ENCODE assay signal across 23 mouse cellular contexts in genomic region chr15:69526441-69527094, GRCm38 (mm10).
DNase-seq lines count a peak whose midpoint lies in the region; ATAC-seq lines count a peak whose summit lies in the region.
"Had no signal": no experiment of that assay in that cellular context is flagged by ENCODE, and none has a peak within 500 bp of the region (broad histone marks: within the 10 kb centered on the region; RNA-seq: fewer than 3 reads in every experiment).

No protein-coding gene starts in this region.

- peak; percentile 6 to 16 for DNase-seq in cerebellum, postnatal 10 days
- DNase-seq in cerebellum, postnatal 4 days (ENCODE audit: low spot score in 2 of 2), result no peak
- DNase-seq in midbrain, embryonic 14.5 days, result peak; percentile 15
- DNase-seq in thymus, postnatal 14 days, result no peak
- DNase-seq: adrenal gland, postnatal 14 days; cerebellum, adult 9-11 months; gastrocnemius, adult 2 months; heart, postnatal 10 days; kidney, adult 11 months; kidney, postnatal 4 days; lung, adult 18-20 months; lung, postnatal 10 days; thymus, postnatal 36 days had no signal

- H3K4me1 ChIP-seq in midbrain, embryonic 14.5 days (ENCODE audit: control insufficient read depth, insufficient read depth, low read length), result no peaks in the 10 kb centered on the region
- peaks cover 2% of the 10 kb centered on the region; the same call in 1 of the 2 replicates for H3K4me1 ChIP-seq in midbrain, embryonic 15.5 days
- H3K4me1 ChIP-seq in forebrain, embryonic 16.5 days (replicated peaks; ENCODE audit: control insufficient read depth, insufficient read depth, low read length), result no peaks in the 10 kb centered on the region
- H3K4me1 ChIP-seq: heart, embryonic 12.5 days; hindbrain, embryonic 10.5 days; kidney, embryonic 15.5 days; limb, embryonic 13.5 days; liver, embryonic 12.5 days; neural tube, embryonic 12.5 days had no signal

- no peaks in the 10 kb centered on the region for H3K36me3 ChIP-seq in midbrain, embryonic 14.5 days (ENCODE audit: control insufficient read depth, insufficient read depth, low read length)
- H3K36me3 ChIP-seq in midbrain, embryonic 15.5 days (replicated peaks), result no peaks in the 10 kb centered on the region
- H3K36me3 ChIP-seq in forebrain, embryonic 16.5 days (ENCODE audit: control insufficient read depth, insufficient read depth), result no peaks in the 10 kb centered on the region
- H3K36me3 ChIP-seq: heart, embryonic 12.5 days; hindbrain, embryonic 10.5 days; kidney, embryonic 15.5 days; limb, embryonic 13.5 days; liver, embryonic 12.5 days; neural tube, embryonic 12.5 days had no signal

- H3K4me2 ChIP-seq in midbrain, embryonic 14.5 days (ENCODE audit: low read length), result no peak overlapping the region
- no peak overlapping the region for H3K4me2 ChIP-seq in midbrain, embryonic 15.5 days
- H3K4me2 ChIP-seq in forebrain, embryonic 16.5 days (ENCODE audit: low read length), result no peak overlapping the region
- H3K4me2 ChIP-seq: heart, embryonic 12.5 days; kidney, embryonic 15.5 days; limb, embryonic 13.5 days; liver, embryonic 12.5 days; midbrain, embryonic 11.5 days; neural tube, embryonic 12.5 days had no signal

- no peaks in the 10 kb centered on the region for H3K27me3 ChIP-seq in midbrain, embryonic 14.5 days (ENCODE audit: control insufficient read depth, insufficient read depth, low read length)
- no peaks in the 10 kb centered on the region for H3K27me3 ChIP-seq in midbrain, embryonic 15.5 days (replicated peaks)
- H3K27me3 ChIP-seq in forebrain, embryonic 16.5 days (replicated peaks; ENCODE audit: control insufficient read depth, insufficient read depth, low read length), result no peaks in the 10 kb centered on the region
- H3K27me3 ChIP-seq: heart, embryonic 12.5 days; kidney, embryonic 15.5 days; limb, embryonic 13.5 days; liver, embryonic 12.5 days; neural tube, embryonic 12.5 days had no signal

- no peaks in the 10 kb centered on the region for H3K9me3 ChIP-seq in midbrain, embryonic 14.5 days (ENCODE audit: control insufficient read depth, low read length)
- no peaks in the 10 kb centered on the region for H3K9me3 ChIP-seq in midbrain, embryonic 15.5 days
- H3K9me3 ChIP-seq in forebrain, embryonic 16.5 days (ENCODE audit: control insufficient read depth, low read length), result no peaks in the 10 kb centered on the region
- H3K9me3 ChIP-seq: heart, embryonic 12.5 days; hindbrain, embryonic 10.5 days; kidney, embryonic 15.5 days; limb, embryonic 13.5 days; liver, embryonic 12.5 days; neural tube, embryonic 12.5 days had no signal

- no peak overlapping the region for H3K27ac ChIP-seq in midbrain, embryonic 14.5 days (replicated peaks; ENCODE audit: low read depth, low read length)
- no peak overlapping the region for H3K27ac ChIP-seq in midbrain, embryonic 15.5 days
- H3K27ac ChIP-seq in forebrain, embryonic 16.5 days (ENCODE audit: low read length), result no peak overlapping the region
- H3K27ac ChIP-seq: gastrocnemius, adult 2 months; hindbrain, embryonic 10.5 days; kidney, embryonic 15.5 days; limb, embryonic 13.5 days; liver, embryonic 12.5 days; neural tube, embryonic 12.5 days had no signal

- WGBS in midbrain, embryonic 14.5 days, result 55% methylated on average over 6 of the region's 6 CpGs
- 51% methylated on average over 6 of the region's 6 CpGs for WGBS in midbrain, embryonic 15.5 days
- WGBS in forebrain, embryonic 16.5 days, result 18% methylated on average over 6 of the region's 6 CpGs

- H3K4me3 ChIP-seq in midbrain, embryonic 14.5 days (replicated peaks; ENCODE audit: low read depth, low read length), result no peak overlapping the region
- H3K4me3 ChIP-seq in midbrain, embryonic 15.5 days, result no peak overlapping the region
- no peak overlapping the region for H3K4me3 ChIP-seq in forebrain, embryonic 16.5 days (replicated peaks; ENCODE audit: low read length)
- H3K4me3 ChIP-seq: gastrocnemius, adult 2 months; heart, embryonic 12.5 days; hindbrain, embryonic 10.5 days; kidney, embryonic 15.5 days; limb, embryonic 13.5 days; liver, embryonic 12.5 days; neural tube, embryonic 12.5 days had no signal

- ATAC-seq in midbrain, embryonic 14.5 days (ENCODE audit: low FRiP score, low TSS enrichment), result no peak
- ATAC-seq in midbrain, embryonic 15.5 days (replicated peaks), result no peak
- peak; percentile 83 for ATAC-seq in forebrain, embryonic 16.5 days
- no peak for ATAC-seq in frontal cortex, adult (ENCODE audit: low TSS enrichment)
- ATAC-seq: liver, embryonic 12.5 days had no signal

- H3K9ac ChIP-seq in midbrain, embryonic 14.5 days (replicated peaks; ENCODE audit: low read length), result no peak overlapping the region
- H3K9ac ChIP-seq in midbrain, embryonic 15.5 days, result no peak overlapping the region
- H3K9ac ChIP-seq in forebrain, embryonic 16.5 days (replicated peaks; ENCODE audit: low read depth, low read length), result no peak overlapping the region
- H3K9ac ChIP-seq: heart, embryonic 12.5 days; kidney, embryonic 15.5 days; limb, embryonic 13.5 days; liver, embryonic 12.5 days; neural tube, embryonic 12.5 days had no signal

Comparison
In these comparisons a context has a peak if more than half of its experiments do, and no peak if none do; other contexts are left out.
1. DNase-seq: peak in cerebellum, postnatal 10 days (2 of 2) and midbrain, embryonic 14.5 days (single experiment); none in cerebellum, postnatal 4 days (0 of 2) and thymus, postnatal 14 days (single experiment).